Mouse (Mus musculus) left cerebral cortex, postnatal 25 days (tissue): ENCODE results near the gene Atp8a1. TPM values are rescaled to one million over a fixed set of nuclear protein-coding genes. Genes with fewer than 3 reads are reported as not detected.

Experiments
- DNase-seq, 2 experiments: peaks; one replicate each; pipeline ENCODE4 v3.0.0; 2022; ENCODE audit warnings: low spot score in 2 of 2, mixed read lengths in 1 of 2
- intact Hi-C: fragments of 180-260 bp; cut with DNase I; formaldehyde crosslinking; loops from one replicate; pipeline ENCODE4 v1.15.1; 2025
- total RNA-seq, 2 experiments: library from RNA; stranded (reverse); gene quantifications; 2 replicates each; pipeline ENCODE4 v1.2.3; 2021

Atp8a1 gene
- total RNA-seq, 2 experiments from 2014 or later, result 161 to 177 TPM

DNA sequence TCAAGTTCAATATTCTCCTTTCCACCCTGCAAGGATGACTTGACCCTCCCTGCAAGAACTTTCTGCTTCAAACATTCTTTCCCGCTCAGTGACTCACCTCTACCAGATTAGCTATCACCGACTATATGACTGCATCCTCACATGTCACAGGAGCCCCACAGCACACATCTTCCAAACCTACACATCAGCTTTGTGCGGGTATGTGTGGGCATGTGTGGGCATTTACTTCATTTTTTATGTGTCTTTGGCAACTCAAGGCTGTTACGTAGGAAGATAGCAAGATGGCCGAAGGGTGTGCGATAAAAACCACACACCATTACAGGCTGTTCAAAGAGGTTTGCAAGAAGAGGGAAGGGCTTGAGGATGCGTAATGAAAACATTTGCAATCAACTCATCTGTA, 145.6 kb downstream of the Atp8a1 start:
- intact Hi-C loops, result no loop called here
- DNase-seq, result peak in 1 of 2 experiments; percentile 77

DNA sequence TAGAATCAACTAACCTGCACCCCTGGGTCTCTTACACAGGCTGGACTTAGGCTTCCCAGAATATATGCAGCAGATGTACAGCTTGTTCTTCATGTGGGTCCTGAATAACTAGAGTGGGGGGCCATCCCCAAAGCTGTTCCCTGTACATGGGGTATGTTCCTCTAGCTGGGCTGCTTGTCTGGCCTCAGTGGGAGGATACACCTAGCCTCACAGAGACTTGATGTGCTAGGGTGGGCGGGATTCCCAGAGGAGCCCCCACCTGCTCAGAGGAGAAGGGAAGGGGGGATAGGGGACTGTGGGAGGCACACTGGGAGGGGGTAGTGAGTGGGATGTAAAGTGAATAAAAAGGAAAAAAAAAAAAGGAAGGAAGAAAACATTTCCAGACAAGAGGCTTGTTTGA, 147.8 kb downstream of the Atp8a1 start:
- intact Hi-C loops, result loop anchor here (5.0 kb wide), 1 partner anchor 57 kb away; no protein-coding TSS in a partner anchor
- peak in 1 of 2 experiments; percentile 37 for DNase-seq

DNA sequence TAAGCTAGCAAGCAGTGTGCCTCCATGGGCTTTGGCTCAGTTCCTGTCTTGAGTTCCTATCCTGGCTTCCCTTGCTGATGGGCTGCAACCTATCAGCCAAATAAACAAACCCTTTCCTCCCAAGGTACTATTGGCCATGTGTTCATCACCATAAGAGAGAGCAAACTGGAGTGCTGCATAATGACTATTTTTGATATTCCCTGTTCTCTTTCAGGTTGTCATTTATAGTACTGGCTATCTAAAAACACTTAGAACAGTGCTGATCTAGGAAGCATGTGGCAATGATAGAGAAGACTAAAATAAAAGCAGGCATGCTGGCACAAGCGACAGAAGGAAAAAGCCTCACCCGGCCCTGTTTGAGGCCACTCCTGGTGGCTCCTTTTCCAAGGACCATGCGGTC, 149.1 kb downstream of the Atp8a1 start:
- peak in 1 of 2 experiments; percentile 65 for DNase-seq
- intact Hi-C loops, result loop anchor here (5.0 kb wide), 1 partner anchor 56 kb away; no protein-coding TSS in a partner anchor

DNA sequence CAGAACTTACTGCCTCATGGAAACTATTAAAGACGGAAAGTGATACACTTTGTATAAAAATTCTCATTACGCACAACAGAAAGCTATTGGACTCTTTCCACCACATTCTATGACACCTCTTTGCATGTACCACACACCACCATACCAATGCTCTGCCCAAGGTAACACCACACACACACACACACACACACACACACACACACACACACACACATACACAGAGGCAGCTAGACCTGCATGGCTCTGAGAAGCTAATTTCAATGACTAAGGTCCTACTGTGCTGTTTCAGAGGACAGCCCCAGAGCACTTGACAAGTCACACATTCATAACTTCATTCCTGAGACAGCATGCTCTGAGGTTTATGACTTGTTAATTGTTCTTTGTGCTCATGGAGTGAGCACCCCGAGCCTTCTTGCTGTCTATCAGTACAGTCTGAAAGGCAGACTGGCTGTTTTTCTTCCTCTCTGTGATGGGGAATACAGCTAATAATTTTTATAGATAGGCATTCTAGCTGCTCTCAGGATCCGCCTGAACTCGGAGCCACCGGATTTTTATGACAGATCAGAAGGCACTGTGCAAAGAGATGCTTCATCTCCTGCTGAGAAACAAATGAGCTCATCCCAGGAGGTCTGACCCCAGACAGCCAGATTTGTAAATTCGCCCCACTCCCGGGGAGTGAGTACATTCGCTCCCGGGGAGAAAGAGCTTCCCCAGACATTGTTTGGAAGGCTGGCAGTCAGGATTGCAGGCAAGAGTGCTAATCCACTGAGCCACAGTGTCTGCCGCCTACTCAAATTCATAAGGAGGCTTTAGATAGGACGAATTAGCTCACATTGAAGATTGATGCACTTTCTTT, 150.3 kb downstream of the Atp8a1 start:
- intact Hi-C loops, result loop anchor here (5.0 kb wide), 1 partner anchor 55 kb away; no protein-coding TSS in a partner anchor
- peak; percentile 14 to 62 for DNase-seq

DNA sequence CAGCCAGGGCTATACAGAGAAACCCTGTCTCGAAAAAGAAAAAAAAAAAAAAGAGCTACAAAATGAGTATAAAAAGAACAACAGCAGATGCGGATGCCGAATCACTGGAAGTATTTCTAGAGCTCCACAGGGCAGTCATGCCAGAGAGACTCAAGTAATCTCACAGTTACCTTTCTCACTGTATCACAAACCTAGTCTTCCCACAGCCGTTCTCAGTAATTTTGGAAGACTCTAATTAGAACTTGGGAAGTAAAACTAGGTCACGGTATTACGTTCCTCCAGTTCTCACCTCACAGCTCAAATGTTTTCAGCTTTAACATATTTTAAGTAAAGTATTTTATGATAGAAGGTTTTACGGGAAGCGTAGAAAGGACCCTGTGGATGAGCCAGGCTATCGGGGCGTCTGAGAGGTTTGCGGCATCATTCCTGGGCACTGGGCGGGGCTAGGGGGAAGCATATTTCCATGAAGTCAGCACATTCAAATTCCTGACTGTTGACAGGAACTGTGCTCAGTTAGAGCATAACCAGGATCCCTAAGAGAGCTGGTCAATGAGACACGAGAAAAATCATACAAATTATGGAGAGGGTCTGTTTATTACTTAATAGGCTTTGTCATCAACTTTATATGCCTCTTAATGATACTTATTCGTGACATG, 152.1 kb downstream of the Atp8a1 start:
- peak in 1 of 2 experiments; percentile 90 for DNase-seq
- intact Hi-C loops, result loop anchor here (5.0 kb wide), 1 partner anchor 53 kb away; no protein-coding TSS in a partner anchor

DNA sequence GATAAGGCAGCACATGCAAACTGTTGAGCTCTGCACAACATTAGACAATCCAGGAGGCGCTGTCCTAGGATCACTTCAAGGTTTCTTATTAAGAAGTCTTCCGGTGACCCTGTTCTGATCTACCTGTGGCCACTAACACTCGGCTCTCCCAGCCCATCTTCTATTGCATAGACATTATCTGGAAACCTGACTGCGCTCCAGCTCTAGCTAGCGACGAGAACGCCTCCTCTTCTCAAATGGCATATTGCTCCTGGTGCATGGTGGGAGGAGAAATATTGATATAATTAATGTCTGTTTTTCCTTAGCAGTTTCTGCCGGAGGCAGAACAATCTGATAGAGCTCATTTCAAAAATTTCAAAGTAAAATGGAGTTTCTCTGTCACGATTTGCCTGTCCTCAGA, 156.9 kb downstream of the Atp8a1 start:
- peak in 1 of 2 experiments; percentile 12 for DNase-seq
- intact Hi-C loops, result no loop called here

DNA sequence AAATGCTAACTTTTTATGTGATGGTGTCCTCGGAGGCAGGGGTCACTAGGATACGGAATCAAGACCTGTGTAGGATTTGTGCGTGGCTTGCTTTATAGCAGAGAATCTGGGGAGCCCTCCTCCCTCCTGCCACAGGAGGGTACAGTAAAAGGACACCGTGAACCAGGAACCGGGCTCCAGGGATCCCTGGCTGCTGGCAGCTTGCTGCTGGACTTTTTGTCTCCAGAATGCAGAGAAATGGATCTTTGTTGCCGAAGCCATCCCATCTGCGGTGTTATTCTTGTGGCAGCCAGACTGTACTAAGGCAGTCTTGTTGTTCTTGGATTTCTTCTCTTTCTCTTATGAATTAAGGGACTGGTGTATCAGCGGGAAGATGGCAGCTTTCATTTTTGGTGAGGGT, 159.2 kb downstream of the Atp8a1 start:
- intact Hi-C loops, result no loop called here
- peak in 1 of 2 experiments; percentile 24 for DNase-seq

DNA sequence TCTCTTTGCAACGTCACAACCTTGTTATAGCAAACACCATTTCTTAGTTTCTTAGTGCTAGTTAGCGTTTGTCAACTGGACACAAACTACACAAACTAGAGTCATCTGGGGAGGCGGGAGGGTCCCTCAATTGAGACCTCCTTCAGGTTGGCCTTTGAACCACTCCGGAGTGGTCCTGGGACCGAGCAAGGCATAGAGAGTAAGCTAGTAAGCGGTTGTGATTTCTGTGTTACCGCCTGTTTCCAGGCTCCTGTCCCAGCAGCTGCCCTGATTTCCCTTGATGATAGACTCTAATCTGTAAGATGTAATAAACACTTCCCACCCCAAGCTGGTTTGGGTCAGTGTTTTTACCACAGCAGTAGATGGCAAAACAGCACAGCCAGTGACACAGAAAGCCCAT, 161.3 kb downstream of the Atp8a1 start:
- intact Hi-C loops, result no loop called here
- DNase-seq, result no peak

DNA sequence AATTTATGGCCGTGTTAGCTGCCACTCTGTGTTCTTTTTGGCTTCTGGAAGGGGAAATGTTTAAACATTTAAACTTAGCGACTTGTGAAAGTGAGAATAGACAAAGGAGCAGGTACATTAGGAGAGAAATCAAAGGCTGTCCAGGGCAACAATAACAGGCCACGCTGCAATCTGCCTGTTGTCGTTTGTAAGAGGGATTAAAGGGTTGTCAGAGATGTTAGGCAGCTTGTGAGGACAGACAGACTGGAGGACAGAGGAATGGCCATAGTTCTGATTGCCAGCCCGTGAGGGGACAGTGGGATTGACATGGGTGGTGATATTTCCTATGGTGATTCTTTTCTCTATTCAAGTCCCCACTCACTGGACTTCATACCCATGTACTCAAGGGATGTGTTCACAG, 161.8 kb downstream of the Atp8a1 start:
- no peak for DNase-seq
- intact Hi-C loops, result no loop called here

DNA sequence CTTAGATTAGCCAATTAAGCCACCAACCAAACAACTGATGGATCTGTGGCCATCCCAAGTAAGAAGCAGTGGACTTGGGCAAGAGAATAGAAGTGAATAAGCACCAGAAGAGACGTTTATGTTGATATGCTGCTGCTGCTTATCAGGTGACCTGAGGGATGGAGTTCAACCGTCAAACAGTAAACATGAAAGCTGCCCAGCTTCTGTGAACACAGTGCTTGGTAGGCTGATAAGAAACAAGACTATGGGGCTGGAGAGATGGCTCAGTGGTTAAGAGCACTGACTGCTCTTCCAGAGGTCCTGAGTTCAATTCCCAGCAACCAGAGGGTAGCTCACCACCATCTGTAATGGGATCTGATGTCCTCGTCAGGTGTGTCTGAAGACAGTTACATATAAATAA, 168.4 kb downstream of the Atp8a1 start:
- intact Hi-C loops, result no loop called here
- no peak for DNase-seq

DNA sequence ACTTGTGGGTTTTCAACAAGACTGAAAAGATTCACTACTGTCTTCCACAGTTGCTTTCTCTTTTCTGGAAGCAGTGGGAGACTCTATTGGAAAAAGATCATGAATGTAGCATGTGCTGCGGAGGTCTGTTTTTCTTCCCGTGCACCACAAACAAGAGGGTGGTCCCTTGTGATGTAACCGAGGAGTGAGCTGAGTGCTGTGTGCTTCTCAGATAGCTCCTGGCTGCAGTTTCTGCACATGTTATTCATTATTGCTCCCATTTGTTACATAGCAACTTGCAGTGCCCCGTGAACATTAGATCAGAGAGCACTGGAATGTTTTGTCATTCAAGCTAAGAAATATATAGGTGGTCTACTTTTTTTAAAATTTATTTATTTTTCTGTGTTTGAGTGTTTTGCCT, 174.2 kb downstream of the Atp8a1 start:
- no peak for DNase-seq
- intact Hi-C loops, result no loop called here

DNA sequence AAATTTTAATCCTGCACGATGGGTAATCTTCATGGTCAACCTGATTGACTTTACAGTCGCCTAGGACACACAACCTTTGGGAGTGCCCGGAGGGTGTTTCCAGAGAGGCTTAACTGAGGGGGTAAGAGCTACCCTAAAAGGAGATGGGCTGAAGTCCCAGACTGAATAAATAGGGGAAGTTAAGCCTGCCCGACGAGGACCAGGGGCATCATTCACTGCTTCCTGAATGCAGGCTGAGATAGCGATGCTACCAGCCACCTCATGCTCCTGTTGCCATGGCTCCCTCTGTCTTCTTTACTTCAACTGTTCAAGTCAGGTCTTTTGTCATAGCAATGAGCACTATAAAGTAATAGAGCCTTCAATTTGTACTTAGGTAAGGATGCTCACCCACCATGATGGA, 177.1 kb downstream of the Atp8a1 start:
- intact Hi-C loops, result no loop called here
- DNase-seq, result no peak

DNA sequence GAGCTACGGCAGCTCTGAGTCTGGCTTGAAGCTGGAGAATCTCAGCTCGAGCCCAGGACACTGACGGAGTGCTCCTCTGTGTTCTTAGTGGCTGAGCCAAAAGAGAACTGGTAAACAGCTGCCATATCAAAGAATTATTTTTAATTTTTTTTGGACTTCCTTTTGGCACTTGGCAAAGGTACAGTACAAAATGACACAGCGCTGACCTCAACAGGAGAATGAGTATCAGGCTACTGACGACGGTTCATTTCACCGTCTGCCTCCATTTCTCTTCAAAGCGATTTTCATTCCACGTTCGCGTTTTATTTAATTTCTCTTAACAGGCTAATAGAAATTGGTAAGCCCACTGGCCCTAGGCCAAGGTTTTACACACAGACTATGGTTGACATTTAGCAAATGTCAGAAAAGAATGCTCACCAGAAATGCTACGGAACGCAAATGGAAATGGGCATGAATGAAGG, 177.8 kb downstream of the Atp8a1 start:
- intact Hi-C loops, result no loop called here
- no peak for DNase-seq

DNA sequence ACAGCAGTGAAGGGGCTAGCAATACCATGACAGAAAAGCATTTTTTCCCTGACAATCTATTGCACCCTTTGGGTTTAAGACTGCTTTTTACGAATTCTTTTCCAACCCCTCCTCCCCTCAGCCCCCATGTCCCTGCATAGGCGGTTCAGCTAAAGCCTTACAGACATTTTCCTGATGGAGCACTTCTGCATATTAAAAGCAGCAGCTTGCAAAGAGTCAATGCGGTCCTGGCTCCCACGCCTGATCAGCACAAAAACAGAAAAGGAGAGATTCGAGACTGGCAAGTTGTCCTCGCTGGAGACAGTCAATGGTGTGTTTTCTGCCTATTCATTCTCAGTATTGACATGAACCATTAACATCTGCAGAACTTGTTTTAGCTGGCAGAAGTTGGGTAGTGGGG, 184.5 kb downstream of the Atp8a1 start:
- no peak for DNase-seq
- intact Hi-C loops, result no loop called here

DNA sequence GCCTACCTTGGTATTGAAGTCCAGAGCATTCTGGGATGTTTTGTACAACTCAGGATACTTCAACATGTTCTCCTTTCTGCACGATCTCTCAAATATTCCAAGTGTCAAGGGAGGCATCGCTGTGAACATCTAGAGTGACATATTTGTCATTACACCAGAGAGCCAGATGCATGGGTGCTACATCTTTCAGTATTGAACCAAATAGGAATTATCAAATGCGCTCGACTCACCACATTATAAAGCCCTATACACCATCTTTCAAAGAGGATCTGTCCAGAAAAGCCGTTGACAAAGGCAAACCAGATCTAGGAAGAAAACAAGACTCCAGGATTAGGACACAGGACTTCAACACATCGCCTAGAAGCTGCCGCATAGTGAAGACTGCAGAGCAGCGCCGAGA, 187.4 kb downstream of the Atp8a1 start:
- no peak for DNase-seq
- intact Hi-C loops, result loop anchor here (5.0 kb wide), 1 partner anchor 128 kb away; no protein-coding TSS in a partner anchor

DNA sequence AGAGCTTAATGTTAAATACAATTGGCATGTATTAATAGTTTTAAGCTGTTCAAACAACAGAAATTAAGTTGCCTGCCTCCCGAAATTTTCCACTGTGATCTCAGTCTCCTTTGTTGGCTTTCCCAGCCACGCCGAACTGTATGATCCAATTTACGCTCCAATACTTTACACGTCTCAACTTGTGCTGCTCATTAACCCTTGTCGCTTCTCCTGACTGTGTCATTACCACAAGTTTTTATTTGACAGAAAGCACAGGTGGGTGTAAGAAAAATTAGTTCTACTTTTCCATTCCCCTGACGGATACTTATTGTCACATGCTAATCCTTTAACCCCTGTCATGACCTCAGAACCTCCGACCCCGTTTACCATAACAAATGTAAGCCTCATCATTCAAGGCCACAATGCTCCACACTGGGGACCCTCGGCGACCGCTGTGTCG, 190.4 kb downstream of the Atp8a1 start:
- intact Hi-C loops, result loop anchor here (5.0 kb wide), 1 partner anchor 125 kb away; no protein-coding TSS in a partner anchor
- no peak for DNase-seq

DNA sequence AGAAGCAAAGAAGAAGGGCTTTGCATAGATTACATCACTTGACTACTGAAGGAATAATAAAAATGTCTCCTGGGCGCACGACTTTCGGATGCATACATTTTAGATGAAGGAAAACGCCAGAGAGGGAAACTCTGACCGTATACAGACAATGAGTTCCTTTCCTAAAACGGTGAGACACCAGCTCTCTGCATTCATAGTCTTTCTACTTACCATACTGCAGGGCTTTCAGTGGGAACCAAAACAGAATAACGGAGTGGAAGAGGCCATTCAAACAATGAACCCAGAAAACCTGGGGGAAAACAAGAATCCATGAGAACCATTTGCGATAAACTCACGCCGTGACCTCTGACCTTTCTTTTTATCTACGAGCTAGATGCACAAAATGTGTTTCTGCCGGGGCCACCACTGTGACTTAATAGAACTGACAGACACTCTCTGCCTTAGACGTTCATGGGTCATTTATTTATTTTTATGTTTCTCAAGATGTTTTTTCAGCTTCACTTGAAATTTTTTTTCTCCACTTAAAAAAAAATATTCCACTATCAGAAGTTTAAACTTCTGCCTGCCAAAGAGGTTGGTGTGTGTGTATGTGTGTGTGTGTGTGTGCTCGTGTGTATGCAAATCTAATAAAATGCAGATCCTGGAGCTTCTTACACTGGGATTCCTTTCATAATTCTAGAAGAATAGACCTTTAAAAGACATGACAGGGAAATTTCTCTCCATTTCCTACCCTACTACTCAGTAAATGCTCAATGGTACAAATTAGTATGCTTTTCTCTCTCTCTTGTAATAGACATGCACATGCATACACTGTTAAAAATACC, 191.3 kb downstream of the Atp8a1 start:
- DNase-seq, result no peak

DNA sequence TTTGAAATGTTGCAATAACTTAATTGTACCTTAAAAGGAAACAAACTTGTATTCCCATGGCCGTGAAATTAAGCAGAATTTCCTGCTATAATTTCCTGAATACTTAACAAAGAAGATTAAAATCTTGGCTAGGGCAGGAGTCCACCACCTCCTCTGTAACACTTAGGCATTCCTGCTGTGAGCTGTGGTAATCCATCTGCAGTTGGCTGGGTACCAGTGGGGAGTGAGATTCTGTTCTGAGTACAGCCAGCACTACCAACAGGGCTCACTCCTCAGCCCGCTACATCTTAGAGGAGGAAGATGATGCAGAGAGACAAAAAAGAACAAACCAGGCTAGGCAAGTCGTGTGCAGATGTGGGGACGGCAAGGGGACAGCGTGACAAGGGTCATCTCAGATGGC, 192.7 kb downstream of the Atp8a1 start:
- intact Hi-C loops, result no loop called here
- DNase-seq, result peak in 1 of 2 experiments; percentile 75

More for the DNA sequence above, 191.3 kb downstream of the Atp8a1 start:
- intact Hi-C loops, result loop anchor here (5.0 kb wide), 1 partner anchor 124 kb away; no protein-coding TSS in a partner anchor

DNA sequence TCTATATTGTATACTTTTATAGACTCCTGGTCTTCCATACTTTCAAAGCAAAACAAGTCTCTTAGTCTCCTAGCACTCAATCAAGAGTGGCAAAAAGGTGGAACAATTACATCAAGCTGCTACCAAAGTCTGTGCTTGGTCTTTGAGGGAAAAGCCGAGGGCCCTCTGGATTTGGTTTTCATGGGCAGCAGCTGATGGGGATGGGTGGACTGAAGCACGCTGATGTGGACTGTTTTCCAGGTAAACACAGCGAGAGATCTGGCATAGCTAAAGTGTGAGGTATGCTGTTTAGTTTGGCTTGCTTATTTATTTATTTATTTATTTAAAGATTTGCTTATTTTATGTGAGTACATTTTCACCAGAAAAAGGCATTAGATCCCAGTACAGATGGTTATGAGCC, 193.7 kb downstream of the Atp8a1 start:
- intact Hi-C loops, result no loop called here
- DNase-seq, result no peak

DNA sequence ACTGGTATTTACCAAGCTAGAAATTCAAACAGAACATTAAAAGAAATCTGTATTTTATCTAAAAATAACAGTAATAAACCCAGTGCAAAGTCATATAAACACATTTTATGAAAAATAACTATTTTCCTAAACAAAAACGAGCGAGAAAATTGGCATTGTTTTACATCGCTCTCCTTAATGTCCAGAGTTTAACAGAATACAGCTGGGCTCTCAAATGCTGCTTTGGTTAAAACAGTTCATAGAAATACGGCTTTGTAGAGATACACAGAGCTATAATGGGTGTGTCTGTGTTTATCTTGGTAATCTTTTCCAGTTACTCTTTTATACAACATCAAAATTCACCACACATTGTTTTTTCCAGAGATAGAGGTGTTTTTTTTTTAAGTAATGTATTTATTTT, 194.8 kb downstream of the Atp8a1 start:
- DNase-seq, result no peak
- intact Hi-C loops, result no loop called here
